Mouse (Mus musculus) embryonic fibroblast, embryonic 13.5 days (primary cell): ENCODE data around the gene Agpat4. TPM values are rescaled to one million over a fixed set of nuclear protein-coding genes. Genes with fewer than 3 reads are reported as not detected.

Experiments used
- H3K27ac ChIP-seq: 2 replicates; pipeline ENCODE4 v1.5.1; 2012; ENCODE audit warnings: low read length, control low read depth, inconsistent platforms; ENCODE audit not compliant: insufficient read depth
- H3K4me1 ChIP-seq: 2 replicates; pipeline ENCODE4 v1.6.1; 2011; ENCODE audit warnings: low read length; ENCODE audit not compliant: control insufficient read depth, insufficient read depth
- H3K4me3 ChIP-seq: 2 replicates; pipeline ENCODE4 v1.5.1; 2011; ENCODE audit warnings: mild to moderate bottlenecking, control low read depth, low read length; ENCODE audit not compliant: insufficient read depth
- CTCF ChIP-seq: IDR thresholded peaks from 2 replicates; pipeline ENCODE4 v1.5.1; 2011; ENCODE audit warnings: mild to moderate bottlenecking, control low read depth, low read length, moderate library complexity, borderline replicate concordance; ENCODE audit not compliant: insufficient read depth
- POLR2A ChIP-seq: IDR thresholded peaks from 2 replicates; pipeline ENCODE4 v1.6.1; 2011; ENCODE audit warnings: low read depth, mild to moderate bottlenecking, control low read depth, low read length, moderate library complexity
- polyA plus RNA-seq: library from polyadenylated mRNA; stranded (reverse); fragments of >200 nt; gene quantifications from 2 replicates; pipeline ENCODE4 v1.2.4, GENCODE M21; 2011; ENCODE audit warnings: low read depth; ENCODE audit not compliant: missing spikeins, insufficient read length

Gene Agpat4
- polyA plus RNA-seq, 1 experiment, result 37.0 TPM

- Histone ChIP-seq H3K4me3 (no peak overlapping the region), H3K4me1 (no peaks in the 10 kb centered on the region), H3K27ac (no peak overlapping the region)
- no peak for TF ChIP-seq CTCF
- TF ChIP-seq POLR2A, result no peak
Observed at GRCm38 (mm10) chr17:12258517-12258916, 140.0 kb downstream of the Agpat4 start.

- TF ChIP-seq CTCF (no peak), POLR2A (no peak)
- Histone ChIP-seq H3K4me1 (no peaks in the 10 kb centered on the region), H3K4me3 (no peak overlapping the region)
Observed at GRCm38 (mm10) chr17:12259957-12260356, 141.5 kb downstream of the Agpat4 start.

GRCm38 (mm10) chr17:12261376-12261775, 142.9 kb downstream of the Agpat4 start:
- TF ChIP-seq POLR2A, result no peak
- TF ChIP-seq CTCF, result no peak
- no peaks in the 10 kb centered on the region for H3K4me1 ChIP-seq
- no peak overlapping the region for H3K4me3 ChIP-seq
- no peak overlapping the region for H3K27ac ChIP-seq

More at GRCm38 (mm10) chr17:12259957-12260356, 141.5 kb downstream of the Agpat4 start:
- no peak overlapping the region for H3K27ac ChIP-seq

- TF ChIP-seq CTCF (peak; percentile 77; the same call in 1 of the 2 replicates), POLR2A (no peak)
- Histone ChIP-seq H3K27ac (no peak overlapping the region), H3K4me3 (no peak overlapping the region), H3K4me1 (no peaks in the 10 kb centered on the region)
Observed at GRCm38 (mm10) chr17:12261887-12262286, 143.4 kb downstream of the Agpat4 start.

- no peak overlapping the region for H3K27ac ChIP-seq
- H3K4me1 ChIP-seq, result no peaks in the 10 kb centered on the region
- H3K4me3 ChIP-seq, result no peak overlapping the region
- TF ChIP-seq POLR2A (no peak), CTCF (no peak)
Observed at GRCm38 (mm10) chr17:12262851-12263250, 144.3 kb downstream of the Agpat4 start.

GRCm38 (mm10) chr17:12263787-12264186, 145.3 kb downstream of the Agpat4 start:
- TF ChIP-seq POLR2A (no peak), CTCF (no peak)
- H3K4me3 ChIP-seq, result no peak overlapping the region
- H3K27ac ChIP-seq, result no peak overlapping the region
- no peaks in the 10 kb centered on the region for H3K4me1 ChIP-seq

GRCm38 (mm10) chr17:12264293-12264692, 145.8 kb downstream of the Agpat4 start:
- no peak overlapping the region for H3K4me3 ChIP-seq
- TF ChIP-seq POLR2A (no peak), CTCF (no peak)
- no peak overlapping the region for H3K27ac ChIP-seq
- H3K4me1 ChIP-seq, result no peaks in the 10 kb centered on the region

GRCm38 (mm10) chr17:12265969-12266925, 147.7 kb downstream of the Agpat4 start:
- TF ChIP-seq POLR2A (no peak), CTCF (peak; percentile 41; the same call in 1 of the 2 replicates)
- Histone ChIP-seq H3K4me1 (no peaks in the 10 kb centered on the region), H3K27ac (0 out of 2 replicates have a peak overlapping the region, but pooled peaks have one; percentile 5), H3K4me3 (no peak overlapping the region)

- Histone ChIP-seq H3K27ac (no peak overlapping the region), H3K4me1 (no peaks in the 10 kb centered on the region), H3K4me3 (no peak overlapping the region)
- no peak for TF ChIP-seq POLR2A
- no peak for TF ChIP-seq CTCF
Observed at GRCm38 (mm10) chr17:12268091-12268490, 149.6 kb downstream of the Agpat4 start.

GRCm38 (mm10) chr17:12268538-12268937, 150.0 kb downstream of the Agpat4 start:
- H3K27ac ChIP-seq, result no peak overlapping the region
- 0 out of 2 replicates have a peak, but pooled peaks cover under 1% of the 10 kb centered on the region for H3K4me1 ChIP-seq
- no peak overlapping the region for H3K4me3 ChIP-seq
- TF ChIP-seq CTCF (no peak), POLR2A (no peak)

Other genes with a start within 250 kb of the Agpat4 start
- gene Map3k4, start 200.1 kb downstream of the Agpat4 start, polyA plus RNA-seq, result 13.9 and 14.8 TPM in 2 replicates